Mouse (Mus musculus) lung, embryonic 15.5 days (tissue): ENCODE measurements around the gene Oas1f. TPM values are rescaled to one million over a fixed set of nuclear protein-coding genes. Genes with fewer than 3 reads are reported as not detected.
"Not testable (repeated sequence)": the region's sequence is repeated elsewhere in the genome, so short reads cannot be mapped to it uniquely, and the experiment has no call there.

ENCODE experiments used
- ATAC-seq: fragments of 200-750 bp; cut with Nextera tagmentation; 2 replicates; pipeline ENCODE4 v1.8.0; 2017; ENCODE audit warnings: moderate number of reproducible peaks, borderline replicate concordance; ENCODE audit not compliant: low FRiP score, low TSS enrichment; ENCODE audit errors: extremely low read depth
- H3K27ac ChIP-seq: fragments of 300-500 bp; sonication (generic); 2 replicates; pipeline ENCODE4 v1.5.1; 2015; ENCODE audit warnings: moderate library complexity, mild to moderate bottlenecking, inconsistent platforms
- H3K27me3 ChIP-seq: fragments of 300-500 bp; sonication (generic); 2 replicates; pipeline ENCODE4 v1.6.1; 2015; ENCODE audit warnings: inconsistent platforms
- H3K36me3 ChIP-seq: fragments of 300-500 bp; sonication (generic); 2 replicates; pipeline ENCODE4 v1.6.1; 2015; ENCODE audit warnings: inconsistent platforms
- H3K4me1 ChIP-seq: fragments of 300-500 bp; sonication (generic); 2 replicates; pipeline ENCODE4 v1.6.1; 2015; ENCODE audit warnings: inconsistent platforms
- H3K4me2 ChIP-seq: fragments of 300-500 bp; sonication (generic); 2 replicates; pipeline ENCODE4 v1.6.1; 2015; ENCODE audit warnings: inconsistent platforms, mild to moderate bottlenecking, moderate library complexity
- H3K4me3 ChIP-seq: fragments of 300-500 bp; sonication (generic); 2 replicates; pipeline ENCODE4 v1.5.1; 2015; ENCODE audit warnings: mild to moderate bottlenecking, inconsistent platforms
- H3K9ac ChIP-seq: fragments of 300-500 bp; sonication (generic); 2 replicates; pipeline ENCODE4 v1.6.1; 2015; ENCODE audit warnings: inconsistent platforms
- H3K9me3 ChIP-seq: fragments of 300-500 bp; sonication (generic); 2 replicates; pipeline ENCODE4 v1.6.1; 2016; ENCODE audit warnings: inconsistent platforms
- WGBS: fragments of 180-500 bp; shearing (Covaris S2); methylation state at CpG from one replicate; pipeline ENCODE4 v1.1.7; 2015; 5-methylcytosine and 5-hydroxymethylcytosine counted together
- polyA plus RNA-seq: library from polyadenylated mRNA; unstranded; fragments of >200 nt; fragmentation: Nextera tagmentation; extraction: Ambion mirVana; gene quantifications from 2 replicates; pipeline ENCODE4 v1.2.1, GENCODE M21; 2015

Oas1f gene
- not detected in 2 replicates for polyA plus RNA-seq

DNA sequence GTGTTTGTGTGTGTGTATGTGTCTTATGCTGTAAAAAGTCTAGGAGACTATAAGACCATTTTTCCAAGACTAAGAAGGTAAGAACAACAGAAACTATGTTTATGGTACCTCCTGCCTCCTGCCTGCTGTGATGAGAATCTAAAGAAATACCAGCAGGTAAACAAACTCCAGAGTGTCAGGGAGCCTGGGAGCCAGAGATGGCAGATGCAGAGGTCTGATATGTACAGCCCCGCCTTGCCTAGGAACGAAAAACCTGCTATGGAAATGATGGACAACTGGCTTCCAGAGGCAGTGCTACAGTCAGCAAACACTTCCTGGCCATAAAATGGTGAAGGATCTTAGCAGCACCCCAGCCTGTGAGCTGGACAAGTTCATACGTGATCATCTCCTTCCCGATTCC lies at the start of gene Oas1f:
Oas1f (plus strand) TSS at position 301 of the 400 bp plus-strand sequence.
- Histone ChIP-seq H3K9ac (no peak within 1 kb of the TSS), H3K4me3 (no peak within 1 kb of the TSS), H3K9me3 (no peaks in the 10 kb centered on the region), H3K36me3 (no peaks in the 10 kb centered on the region), H3K27ac (no peak within 1 kb of the TSS), H3K27me3 (no peaks in the 10 kb centered on the region), H3K4me1 (no peaks in the 10 kb centered on the region), H3K4me2 (no peak within 1 kb of the TSS)
- no peak for ATAC-seq
- 54% methylated on average over 4 of the region's 4 CpGs for whole genome bisulfite sequencing

- H3K27me3 ChIP-seq, H3K36me3 ChIP-seq, ATAC-seq, H3K4me3 ChIP-seq, H3K27ac ChIP-seq, H3K9me3 ChIP-seq, H3K9ac ChIP-seq, H3K4me1 ChIP-seq, H3K4me2 ChIP-seq: not testable (repeated sequence)
- WGBS: 63% methylated on average over 5 of the region's 5 CpGs
Observed at GRCm38 (mm10) chr5:120798147-120798546, 49.0 kb upstream of the Oas1f start.

GRCm38 (mm10) chr5:120798943-120799342 lies 48.2 kb upstream of the Oas1f start:
- not testable (repeated sequence) for H3K4me1 ChIP-seq, H3K27me3 ChIP-seq, H3K4me2 ChIP-seq, H3K27ac ChIP-seq, H3K9ac ChIP-seq, H3K36me3 ChIP-seq, H3K4me3 ChIP-seq, H3K9me3 ChIP-seq, ATAC-seq
- 63% methylated on average over 2 of the region's 2 CpGs for WGBS

GRCm38 (mm10) chr5:120803596-120803995 lies 43.6 kb upstream of the Oas1f start:
- no peak for ATAC-seq
- no peaks in the 10 kb centered on the region for H3K27me3 ChIP-seq

DNA sequence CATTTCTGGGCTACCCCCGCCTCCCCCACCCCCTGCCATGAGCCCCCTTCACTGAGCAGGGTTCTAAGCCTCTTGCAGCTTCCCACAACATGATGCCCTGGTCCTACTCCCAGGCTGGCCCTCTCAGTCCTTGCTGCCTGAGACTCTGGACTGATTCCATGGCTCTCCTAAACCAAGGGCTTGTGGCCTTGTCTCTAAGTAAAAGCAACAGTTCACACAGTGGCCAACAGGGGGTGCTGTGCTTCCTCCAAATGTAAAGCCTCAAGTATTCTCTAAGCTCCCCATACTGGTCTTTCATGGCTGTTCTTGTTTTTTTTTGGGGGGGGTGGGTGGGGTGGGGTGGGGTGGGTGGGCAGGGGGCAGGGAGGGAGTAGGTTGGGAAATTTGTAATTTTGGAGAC lies 40.7 kb upstream of the Oas1f start:
- 77% methylated on average over 1 of the region's 1 CpGs for WGBS
- no peak overlapping the region for H3K9ac ChIP-seq
- ATAC-seq: no peak

More at GRCm38 (mm10) chr5:120803596-120803995, 43.6 kb upstream of the Oas1f start:
- H3K4me2 ChIP-seq: no peak overlapping the region
- no peaks in the 10 kb centered on the region for H3K9me3 ChIP-seq
- no peak overlapping the region for H3K27ac ChIP-seq
- no peaks in the 10 kb centered on the region for H3K4me1 ChIP-seq
- no peak overlapping the region for H3K4me3 ChIP-seq
- H3K36me3 ChIP-seq: no peaks in the 10 kb centered on the region
- no peak overlapping the region for H3K9ac ChIP-seq
- 51% methylated on average over 2 of the region's 2 CpGs for WGBS

GRCm38 (mm10) chr5:120809171-120809570 lies 38.0 kb upstream of the Oas1f start:
- H3K27ac ChIP-seq: no peak overlapping the region
- H3K4me2 ChIP-seq: no peak overlapping the region
- H3K9me3 ChIP-seq: no peaks in the 10 kb centered on the region
- H3K9ac ChIP-seq: no peak overlapping the region
- no peaks in the 10 kb centered on the region for H3K27me3 ChIP-seq
- no peak overlapping the region for H3K4me3 ChIP-seq
- H3K36me3 ChIP-seq: no peaks in the 10 kb centered on the region
- no peak for ATAC-seq
- peaks cover 10% of the 10 kb centered on the region; the same call in 1 of the 2 replicates for H3K4me1 ChIP-seq
- 33% methylated on average over 6 of the region's 6 CpGs for WGBS

More for the DNA sequence above, 40.7 kb upstream of the Oas1f start:
- Histone ChIP-seq H3K4me1 (no peaks in the 10 kb centered on the region), H3K4me3 (no peak overlapping the region), H3K36me3 (no peaks in the 10 kb centered on the region), H3K27me3 (no peaks in the 10 kb centered on the region), H3K4me2 (no peak overlapping the region), H3K27ac (no peak overlapping the region), H3K9me3 (no peaks in the 10 kb centered on the region)

- 3% methylated on average over 18 of the region's 18 CpGs for WGBS
- ATAC-seq: peak; percentile 71; the same call in 1 of the 2 replicates
Observed at GRCm38 (mm10) chr5:120811951-120812819, 35.0 kb upstream of the Oas1f start, which contains the start of gene Oas1c. Oas1c (minus strand) TSS chr5:120812514.

GRCm38 (mm10) chr5:120813023-120813422 lies 34.1 kb upstream of the Oas1f start:
- Histone ChIP-seq H3K4me2 (peak overlapping the region; percentile 67), H3K9ac (peak overlapping the region; percentile 45), H3K4me1 (peaks cover 10% of the 10 kb centered on the region; the same call in 1 of the 2 replicates), H3K36me3 (no peaks in the 10 kb centered on the region), H3K9me3 (no peaks in the 10 kb centered on the region), H3K27ac (no peak overlapping the region), H3K4me3 (peak overlapping the region; percentile 44), H3K27me3 (no peaks in the 10 kb centered on the region)
- no peak for ATAC-seq
- WGBS: 76% methylated on average over 6 of the region's 6 CpGs

More at GRCm38 (mm10) chr5:120811951-120812819, 35.0 kb upstream of the Oas1f start, which contains the start of gene Oas1c:
- H3K27me3 ChIP-seq: no peaks in the 10 kb centered on the region
- H3K9ac ChIP-seq: peak within 1 kb of the TSS; percentile 45
- peak within 1 kb of the TSS; percentile 44 for H3K4me3 ChIP-seq
- peak within 1 kb of the TSS; percentile 59 for H3K27ac ChIP-seq
- no peaks in the 10 kb centered on the region for H3K36me3 ChIP-seq
- peak within 1 kb of the TSS; percentile 67 for H3K4me2 ChIP-seq
- peaks cover 10% of the 10 kb centered on the region; the same call in 1 of the 2 replicates for H3K4me1 ChIP-seq
- H3K9me3 ChIP-seq: no peaks in the 10 kb centered on the region

- Histone ChIP-seq H3K9me3 (peaks cover 4% of the 10 kb centered on the region; the same call in 1 of the 2 replicates), H3K27ac (no peak overlapping the region), H3K4me1 (peaks cover 10% of the 10 kb centered on the region; the same call in 1 of the 2 replicates), H3K9ac (no peak overlapping the region), H3K4me2 (no peak overlapping the region), H3K4me3 (no peak overlapping the region), H3K36me3 (no peaks in the 10 kb centered on the region), H3K27me3 (no peaks in the 10 kb centered on the region)
- ATAC-seq: no peak
- 58% methylated on average over 3 of the region's 3 CpGs for WGBS
Observed at GRCm38 (mm10) chr5:120815949-120816348, 31.2 kb upstream of the Oas1f start.

DNA sequence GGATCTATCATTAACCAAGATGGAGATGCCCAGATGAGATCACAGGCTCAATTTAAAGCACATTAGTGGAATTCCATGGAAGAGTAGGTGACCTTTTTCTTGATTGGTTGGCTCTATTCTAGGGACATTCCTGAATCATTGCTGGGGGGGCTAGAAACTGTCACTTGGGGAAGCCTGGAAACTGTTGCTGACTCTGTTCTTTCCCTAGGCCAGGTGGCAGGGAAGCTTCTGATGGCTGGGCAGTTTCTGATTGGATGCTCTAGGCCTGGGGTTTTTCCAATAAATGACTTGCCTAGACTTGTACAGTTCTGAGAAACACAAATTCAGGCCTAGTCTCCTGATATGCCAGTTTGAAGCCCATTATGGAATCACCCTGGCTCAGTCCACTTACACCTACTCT lies 28.2 kb upstream of the Oas1f start:
- Histone ChIP-seq H3K27me3 (no peaks in the 10 kb centered on the region), H3K4me2 (no peak overlapping the region), H3K9ac (no peak overlapping the region), H3K4me1 (no peaks in the 10 kb centered on the region), H3K4me3 (no peak overlapping the region), H3K9me3 (peaks cover 4% of the 10 kb centered on the region; the same call in 1 of the 2 replicates), H3K36me3 (no peaks in the 10 kb centered on the region), H3K27ac (no peak overlapping the region)
- no peak for ATAC-seq

GRCm38 (mm10) chr5:120831031-120831430 lies 16.1 kb upstream of the Oas1f start:
- Histone ChIP-seq H3K9ac (no peak overlapping the region), H3K4me3 (no peak overlapping the region), H3K4me1 (no peaks in the 10 kb centered on the region), H3K27me3 (peaks cover 10% of the 10 kb centered on the region; the same call in 1 of the 2 replicates), H3K9me3 (no peaks in the 10 kb centered on the region), H3K36me3 (no peaks in the 10 kb centered on the region), H3K27ac (no peak overlapping the region), H3K4me2 (no peak overlapping the region)
- 68% methylated on average over 4 of the region's 4 CpGs for WGBS
- no peak for ATAC-seq
